Mouse (Mus musculus): Measurements from ENCODE around the gene Tpk1.

Gene Tpk1

DNA sequence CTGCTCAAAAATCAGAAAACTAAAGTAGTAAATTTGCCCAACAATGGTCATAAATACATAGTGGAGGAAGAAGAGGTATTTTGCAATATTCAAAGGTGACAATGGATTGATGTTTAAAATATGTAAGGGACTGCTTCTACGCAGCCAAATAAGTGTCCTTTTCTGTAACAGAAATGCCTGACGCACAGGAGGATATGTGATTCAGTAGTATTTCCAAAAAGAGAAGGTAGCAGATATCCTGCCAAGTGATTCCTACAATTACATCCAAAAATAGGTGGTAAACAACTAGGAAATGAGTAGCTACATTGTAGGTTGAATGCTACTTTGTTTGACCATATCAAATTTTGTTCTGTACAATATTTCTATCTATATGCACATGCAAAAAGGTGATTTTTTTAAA, 220.2 kb downstream of the Tpk1 start:
- no peak for TF ChIP-seq GATA4 (IDR thresholded peaks at IDR 0.05; ENCODE audit: insufficient replicate concordance, low read length)

- TF ChIP-seq GATA4 (IDR thresholded peaks at IDR 0.05; ENCODE audit: insufficient replicate concordance, low read length) = no peak
These were observed 223.9 kb downstream of the Tpk1 start for GRCm38 (mm10) chr6:43442191-43442590.

DNA sequence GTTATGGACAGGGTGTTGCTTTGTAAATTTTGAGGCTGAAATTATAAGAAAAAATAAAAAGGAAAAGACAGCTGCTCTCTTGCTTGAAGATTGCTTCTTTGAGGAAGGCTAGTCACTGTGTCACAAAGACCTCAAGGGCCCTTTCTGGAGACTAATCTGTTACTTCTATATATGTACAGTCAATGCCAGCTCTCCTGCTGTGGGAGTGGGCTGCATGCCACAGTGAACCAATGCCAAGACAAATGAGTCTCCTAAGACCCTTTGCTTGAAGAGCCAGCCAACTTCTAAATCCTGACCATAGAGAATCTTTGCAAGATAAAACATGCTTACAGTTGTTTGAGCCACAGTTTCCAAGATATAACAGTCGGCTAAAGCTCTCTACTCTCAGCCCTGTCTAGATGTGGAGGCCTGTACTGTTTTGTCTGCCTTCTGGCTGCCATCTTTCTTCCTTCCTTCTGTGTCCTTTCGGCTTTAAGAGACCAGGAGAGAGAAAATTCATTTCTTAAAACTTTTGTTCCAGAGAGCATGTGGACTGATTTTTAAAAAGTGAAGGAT, 230.0 kb downstream of the Tpk1 start:
- no peak for TF ChIP-seq GATA4 (IDR thresholded peaks at IDR 0.05; ENCODE audit: insufficient replicate concordance, low read length)

DNA sequence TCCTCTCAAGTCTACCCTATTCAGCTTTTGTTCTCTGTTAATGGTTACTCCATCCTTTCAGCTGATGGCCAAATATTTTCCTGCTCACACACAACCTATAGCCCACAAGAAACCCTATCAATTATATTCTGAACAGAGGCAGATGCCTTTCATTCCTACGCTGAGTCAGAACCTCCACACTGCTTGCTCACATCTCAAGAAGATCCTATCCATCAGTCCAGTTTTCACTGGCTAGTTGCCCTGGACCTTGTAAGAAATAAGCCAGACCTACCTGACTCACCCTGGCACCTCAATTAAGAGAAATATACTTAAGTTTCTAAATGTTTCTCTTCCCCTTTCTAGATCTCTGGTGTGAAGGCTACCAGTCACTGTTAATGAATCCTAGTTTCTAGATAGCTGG, 231.7 kb downstream of the Tpk1 start:
- TF ChIP-seq GATA4 (IDR thresholded peaks at IDR 0.05; ENCODE audit: insufficient replicate concordance, low read length) = no peak

DNA sequence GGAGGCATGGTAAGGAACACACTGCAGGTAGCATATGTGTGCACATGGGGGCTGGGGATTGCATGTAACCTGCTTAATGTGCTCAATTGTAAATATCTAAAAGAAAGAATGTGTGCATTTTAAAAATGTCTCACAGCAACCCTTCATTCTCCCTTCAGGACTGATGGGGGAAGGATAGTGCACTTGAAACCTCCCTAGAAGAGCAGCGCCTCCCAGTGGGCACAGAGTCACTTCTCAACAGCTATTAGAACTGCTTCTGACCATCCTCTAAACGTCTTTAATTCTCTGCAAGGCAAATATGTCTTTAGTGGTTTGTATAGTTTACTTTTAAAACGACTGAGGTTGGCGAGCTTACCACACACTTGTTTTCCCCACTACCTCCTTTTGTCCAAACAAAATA, 241.1 kb downstream of the Tpk1 start:
- TF ChIP-seq GATA4 (IDR thresholded peaks at IDR 0.05; ENCODE audit: insufficient replicate concordance, low read length) = no peak

DNA sequence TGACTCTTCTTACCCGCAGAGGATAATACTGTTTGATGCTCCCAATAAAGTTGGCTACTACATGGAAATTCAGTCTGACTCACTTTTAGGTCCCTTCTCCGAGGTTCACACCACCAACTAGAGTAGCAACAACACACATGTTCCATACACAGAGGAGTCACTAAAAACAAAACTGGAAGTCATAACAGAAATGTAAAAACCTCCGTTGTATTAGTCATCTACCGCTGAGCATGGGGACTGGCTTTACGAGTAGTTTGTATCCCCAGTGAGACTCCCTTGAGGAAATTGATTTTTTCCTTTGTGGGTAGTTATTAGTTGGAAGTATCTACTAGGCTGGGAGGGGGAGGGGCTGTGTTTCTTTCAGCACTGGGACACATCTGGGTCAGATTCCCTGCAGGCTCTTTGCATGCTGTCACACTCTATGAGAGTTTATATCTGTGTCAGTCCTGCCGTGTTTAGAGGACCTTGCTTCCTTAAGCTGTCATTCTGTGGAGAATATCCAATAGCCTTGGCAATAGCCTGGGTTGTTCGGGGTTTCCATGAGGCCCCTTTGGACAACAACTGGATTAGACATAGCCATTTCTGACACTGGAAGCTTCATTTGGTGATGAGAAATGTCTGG, 245.6 kb downstream of the Tpk1 start:
- TF ChIP-seq GATA4 (IDR thresholded peaks at IDR 0.05; ENCODE audit: insufficient replicate concordance, low read length) = no peak

DNA sequence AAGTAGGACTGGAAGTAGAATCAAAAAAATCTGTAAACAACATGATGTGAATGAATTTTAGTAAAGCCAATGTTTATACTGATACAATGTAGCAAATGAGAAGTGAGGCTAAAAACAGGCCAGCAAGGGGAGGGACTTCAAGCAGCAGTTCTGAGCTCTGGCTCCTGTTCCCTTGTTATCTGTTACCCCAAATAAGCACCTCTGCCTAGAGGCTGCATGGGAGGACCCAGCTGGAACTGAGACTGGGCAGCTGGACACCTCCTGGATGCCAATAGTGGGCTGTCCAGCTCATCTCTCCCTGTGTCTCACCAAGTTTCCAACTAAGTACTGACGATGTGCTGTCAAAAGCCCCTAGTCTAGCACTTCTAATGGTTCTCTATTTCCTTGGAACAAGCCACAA, 257.1 kb downstream of the Tpk1 start:
- no peak for TF ChIP-seq GATA4 (IDR thresholded peaks at IDR 0.05; ENCODE audit: insufficient replicate concordance, low read length)

GRCm38 (mm10) chr6:43403076-43403475, 263.0 kb downstream of the Tpk1 start:
- no peak for TF ChIP-seq GATA4 (IDR thresholded peaks at IDR 0.05; ENCODE audit: insufficient replicate concordance, low read length)

DNA sequence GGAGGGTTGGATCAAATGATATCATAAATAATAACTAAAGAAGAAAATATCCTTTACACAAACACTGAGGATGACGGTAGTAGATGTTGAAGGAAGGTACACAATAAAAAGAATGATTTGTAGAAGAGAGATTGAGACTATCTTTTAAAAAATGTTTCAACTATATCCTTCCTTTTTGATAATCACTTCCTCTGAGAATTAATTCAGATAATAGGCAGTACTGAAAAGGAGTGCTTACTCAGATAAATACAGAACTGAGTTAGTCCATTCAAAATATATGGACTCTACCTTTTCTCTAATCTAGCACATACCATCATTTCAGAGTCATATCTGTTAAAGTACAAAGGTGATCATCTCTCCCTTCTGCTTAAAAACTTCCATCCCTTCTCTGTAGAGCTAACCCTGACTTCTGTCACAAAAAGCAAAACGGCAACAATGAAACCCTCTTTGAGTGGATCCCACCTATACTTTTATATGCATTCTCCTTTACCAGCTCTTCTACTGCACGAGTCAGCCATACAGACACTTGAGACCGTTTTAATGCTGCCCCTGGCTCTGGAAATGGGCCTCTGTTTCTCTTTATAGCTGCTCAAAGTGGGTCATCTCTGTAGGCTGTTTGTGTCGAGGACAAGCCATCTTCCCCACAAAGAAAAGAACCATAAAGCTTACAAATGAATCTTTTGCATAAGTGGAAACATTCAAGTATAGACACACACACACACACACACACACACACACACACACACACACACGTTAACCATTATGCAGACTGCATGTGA, 263.7 kb downstream of the Tpk1 start:
- no peak for TF ChIP-seq GATA4 (IDR thresholded peaks at IDR 0.05; ENCODE audit: insufficient replicate concordance, low read length)

GRCm38 (mm10) chr6:43396426-43396825, 269.7 kb downstream of the Tpk1 start:
- TF ChIP-seq GATA4 (IDR thresholded peaks at IDR 0.05; ENCODE audit: insufficient replicate concordance, low read length) = no peak

DNA sequence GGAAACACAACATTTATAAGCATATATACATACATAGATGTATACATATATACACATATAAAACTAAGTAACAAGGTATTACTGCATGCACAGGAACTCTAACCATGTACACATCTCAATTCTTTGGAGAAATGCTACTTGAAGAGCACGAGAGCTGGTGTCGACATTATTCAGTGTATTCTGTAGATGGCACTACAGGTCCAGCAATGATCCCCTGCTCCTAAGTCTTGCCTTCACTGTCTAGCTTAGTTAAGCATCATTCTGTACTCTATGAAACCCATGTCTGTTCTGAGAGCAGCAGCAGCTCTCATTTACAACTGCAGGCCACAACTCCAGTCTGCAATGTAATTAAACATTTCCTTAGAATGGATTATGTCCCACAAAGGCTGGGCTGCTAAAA, 270.5 kb downstream of the Tpk1 start:
- no peak for TF ChIP-seq GATA4 (IDR thresholded peaks at IDR 0.05; ENCODE audit: insufficient replicate concordance, low read length)

DNA sequence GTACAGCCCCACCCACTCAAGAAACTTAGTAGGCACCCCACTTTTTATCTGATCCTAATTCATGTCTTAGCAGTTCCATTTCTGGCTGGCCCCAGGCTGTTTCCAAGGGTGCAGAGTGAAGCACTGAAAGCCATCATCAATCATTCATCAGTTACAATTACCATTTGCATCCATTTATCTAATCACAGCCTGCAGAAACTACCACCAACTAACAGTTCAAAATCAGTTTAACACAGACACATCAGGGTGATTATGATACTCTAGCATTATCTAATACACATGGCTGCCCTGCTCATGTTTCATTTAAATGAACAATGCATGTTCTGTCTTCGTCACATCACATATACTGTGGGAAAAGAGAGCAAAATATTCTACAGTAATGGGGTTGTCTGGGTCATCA, 274.7 kb downstream of the Tpk1 start:
- TF ChIP-seq GATA4 (IDR thresholded peaks at IDR 0.05; ENCODE audit: insufficient replicate concordance, low read length) = no peak

DNA sequence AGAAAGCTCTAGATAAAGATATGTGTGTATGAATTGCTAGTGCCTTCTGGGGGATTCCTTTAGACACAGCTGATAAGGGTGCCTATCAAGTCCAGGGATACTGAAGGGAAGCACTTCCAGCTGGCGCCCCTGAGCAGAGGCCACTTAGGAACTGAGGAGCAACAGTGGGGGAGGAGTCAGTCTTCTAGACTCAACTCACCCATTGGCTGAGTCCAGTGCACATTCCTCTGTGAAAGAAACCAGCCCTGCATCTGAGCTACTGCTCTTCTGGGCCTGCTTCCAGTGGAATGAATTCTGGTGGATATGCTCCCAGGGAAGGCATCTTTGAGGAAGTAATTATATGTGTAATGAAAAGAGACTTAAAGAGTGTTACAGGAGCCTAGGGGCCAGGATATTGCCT, 278.8 kb downstream of the Tpk1 start:
- TF ChIP-seq GATA4 (IDR thresholded peaks at IDR 0.05; ENCODE audit: insufficient replicate concordance, low read length) = no peak

DNA sequence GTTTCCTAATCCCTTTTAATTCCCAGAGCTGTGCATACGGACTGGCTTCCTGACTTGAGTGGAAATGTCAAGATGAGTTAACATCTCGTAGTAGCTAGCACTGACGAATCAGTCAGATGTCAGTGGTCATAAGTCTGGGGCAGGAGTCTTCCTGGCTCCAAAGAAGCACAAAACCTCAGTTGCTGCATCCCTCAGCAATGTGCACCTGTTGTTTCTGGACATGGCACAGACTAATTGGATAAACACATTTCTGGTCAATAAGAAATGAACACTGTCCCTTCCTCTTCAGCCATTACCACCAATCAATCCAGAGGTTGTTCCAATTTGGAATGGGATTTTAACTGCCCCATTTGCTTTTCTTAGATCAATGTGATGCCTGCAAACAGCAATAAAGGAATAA, 281.2 kb downstream of the Tpk1 start:
- no peak for TF ChIP-seq GATA4 (IDR thresholded peaks at IDR 0.05; ENCODE audit: insufficient replicate concordance, low read length)

GRCm38 (mm10) chr6:43384304-43384703, 281.8 kb downstream of the Tpk1 start:
- no peak for TF ChIP-seq GATA4 (IDR thresholded peaks at IDR 0.05; ENCODE audit: insufficient replicate concordance, low read length)

DNA sequence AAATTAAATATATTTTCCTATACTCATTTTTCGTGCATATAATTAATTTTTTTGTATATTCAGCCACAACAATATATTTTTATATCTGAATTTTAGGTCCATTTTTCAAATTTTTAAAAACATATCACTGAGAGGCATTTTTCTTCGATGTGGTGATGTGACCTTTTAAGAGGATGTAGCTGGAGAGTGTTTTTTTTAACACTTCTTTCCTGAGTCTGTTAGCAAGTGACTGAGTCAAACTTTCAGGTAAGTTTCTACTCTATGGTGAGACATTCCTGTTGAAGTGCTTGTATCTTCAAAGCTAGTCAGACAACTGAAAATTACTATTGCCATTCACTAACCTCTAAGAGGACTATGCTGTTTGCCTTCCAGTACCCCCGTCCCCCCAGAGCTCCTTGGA, 283.3 kb downstream of the Tpk1 start:
- no peak for TF ChIP-seq GATA4 (IDR thresholded peaks at IDR 0.05; ENCODE audit: insufficient replicate concordance, low read length)

All from liver, adult (tissue).